Mouse (Mus musculus) kidney, adult 10 weeks (tissue): Measurements from ENCODE around the gene Vmn1r211. TPM values are rescaled to one million over a fixed set of nuclear protein-coding genes. Genes with fewer than 3 reads are reported as not detected.

Source experiments
- polyA plus RNA-seq: library from polyadenylated mRNA; stranded (reverse); fragments of 350-450 nt; fragmentation: Illumina TruSeq; extraction: RNeasy Lipid Tissue Mini Kit (QIAGEN cat#74804); gene quantifications from one replicate; pipeline ENCODE4 v1.2.3, GENCODE M21; 2014; ENCODE audit warnings: low read depth, low replicate concordance

Gene Vmn1r211
- not detected for polyA plus RNA-seq

GRCm38 (mm10) chr13:22857461-22857860, at the start of gene Vmn1r211:
Gene Vmn1r211 (minus strand): TSS chr13:22857561.

GRCm38 (mm10) chr13:22884105-22884504, 26.7 kb upstream of the Vmn1r211 start, which contains the start of gene Vmn1r212:
Gene Vmn1r212 (minus strand): TSS chr13:22884205.

GRCm38 (mm10) chr13:22831248-22831647, 26.1 kb downstream of the Vmn1r211 start, which contains the start of gene Vmn1r210:
Gene Vmn1r210 (minus strand): TSS chr13:22831348.

GRCm38 (mm10) chr13:22809582-22809981, 47.8 kb downstream of the Vmn1r211 start, which contains the start of gene Vmn1r209:
Gene Vmn1r209 (minus strand): TSS chr13:22809682.

Other genes with a start within 250 kb of the Vmn1r211 start
- not detected for gene Vmn1r206, start 233.3 kb downstream of the Vmn1r211 start, polyA plus RNA-seq
- not detected for gene Vmn1r207-ps, start 127.9 kb downstream of the Vmn1r211 start, polyA plus RNA-seq
- gene Vmn1r208, start 80.2 kb downstream of the Vmn1r211 start, polyA plus RNA-seq, result not detected
- not detected for gene Vmn1r209, start 47.9 kb downstream of the Vmn1r211 start, polyA plus RNA-seq
- not detected for gene Vmn1r210, start 26.2 kb downstream of the Vmn1r211 start, polyA plus RNA-seq
- not detected for gene Vmn1r212, start 26.6 kb upstream of the Vmn1r211 start, polyA plus RNA-seq
- gene Vmn1r213, start 150.1 kb upstream of the Vmn1r211 start, polyA plus RNA-seq, result not detected
- not detected for gene Vmn1r214, start 172.9 kb upstream of the Vmn1r211 start, polyA plus RNA-seq
- gene Vmn1r215, start 210.5 kb upstream of the Vmn1r211 start, polyA plus RNA-seq, result not detected